Mouse (Mus musculus) adrenal gland, postnatal 4 days (tissue): Measurements from ENCODE around the gene Efhd2. TPM values are rescaled to one million over a fixed set of nuclear protein-coding genes. Genes with fewer than 3 reads are reported as not detected.

ENCODE experiments used
- DNase-seq, 2 experiments: peaks; one replicate each; pipeline ENCODE4 v3.0.0; 2021 to 2022; ENCODE audit warnings: low spot score in 2 of 2, mixed read lengths in 2 of 2
- total RNA-seq, 2 experiments: library from RNA; stranded (reverse); gene quantifications; 2 replicates each; pipeline ENCODE4 v1.2.3; 2021

Gene Efhd2
- total RNA-seq, 2 experiments from 2014 or later: 36.3 to 37.1 TPM

DNA sequence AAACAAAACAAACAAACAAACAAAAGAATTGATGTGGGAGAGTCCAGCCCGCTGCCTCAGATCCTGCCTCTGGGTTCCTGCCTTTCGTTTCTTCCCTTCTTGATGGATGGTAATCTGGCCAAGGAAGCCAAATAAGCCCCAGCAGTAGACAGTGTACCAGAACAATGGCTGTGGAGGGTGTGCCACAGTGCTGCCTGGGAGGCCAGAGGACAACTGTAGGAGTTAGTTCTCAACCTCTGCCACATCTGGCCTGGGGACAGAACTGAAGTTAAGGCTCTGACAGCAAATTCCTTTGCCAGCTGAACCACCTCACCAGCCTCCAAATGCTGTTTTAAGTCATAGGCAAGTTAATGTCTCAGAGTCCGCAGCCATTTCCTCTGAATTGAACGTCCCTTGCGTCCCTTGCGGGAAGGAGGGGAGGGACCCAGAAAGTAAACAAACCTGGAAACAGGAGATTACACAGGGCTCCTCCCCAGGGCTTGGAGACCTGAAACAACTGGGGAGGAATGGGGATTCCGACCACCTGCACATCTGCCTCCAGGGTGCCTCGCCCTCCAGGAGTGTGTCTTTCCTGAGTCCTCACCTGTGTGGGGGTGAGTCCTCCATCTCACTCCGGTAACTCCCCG, 6.7 kb upstream of the Efhd2 start:
- no peak for DNase-seq

- DNase-seq: no peak
Measured at GRCm38 (mm10) chr4:141879875-141880274, 5.2 kb upstream of the Efhd2 start.

DNA sequence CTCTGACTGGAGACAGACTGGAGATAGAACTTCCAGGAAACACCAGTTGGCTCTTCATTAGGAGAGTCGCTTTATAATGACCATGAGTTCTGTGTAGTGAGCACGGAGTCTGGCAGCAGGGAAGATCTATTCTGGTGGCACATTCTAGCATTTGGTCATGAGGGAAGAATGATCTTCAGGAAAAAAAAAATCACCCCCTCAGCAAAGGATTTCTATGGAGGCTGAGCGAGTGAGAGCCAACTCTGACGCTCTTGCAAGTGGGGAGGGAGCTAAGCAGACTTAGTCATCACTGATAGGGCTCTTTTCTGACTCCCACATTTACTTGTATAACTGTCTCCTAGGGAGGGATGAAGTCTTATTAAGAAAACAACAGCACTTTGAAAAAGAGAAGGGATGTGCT, 4.4 kb upstream of the Efhd2 start:
- no peak for DNase-seq

DNA sequence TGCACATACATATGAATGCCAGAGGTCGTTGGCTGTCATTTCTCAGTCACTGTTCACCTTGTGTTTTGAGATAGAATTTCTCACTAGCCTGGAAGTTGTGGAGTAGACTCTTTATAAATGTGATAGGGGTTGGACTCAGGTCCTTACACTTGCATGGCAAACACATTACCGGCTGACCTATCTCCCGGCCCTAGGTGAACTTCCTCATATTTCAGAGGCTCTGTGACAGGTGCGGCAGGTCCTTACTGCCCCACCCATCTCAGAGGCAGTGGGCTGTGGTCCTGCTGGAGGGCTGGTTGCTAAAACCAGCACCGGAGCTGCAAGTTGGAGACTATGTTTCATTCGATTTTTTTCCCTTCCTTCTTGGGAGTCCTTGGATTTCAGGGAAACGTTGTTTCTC, 3.9 kb upstream of the Efhd2 start:
- DNase-seq: no peak

DNA sequence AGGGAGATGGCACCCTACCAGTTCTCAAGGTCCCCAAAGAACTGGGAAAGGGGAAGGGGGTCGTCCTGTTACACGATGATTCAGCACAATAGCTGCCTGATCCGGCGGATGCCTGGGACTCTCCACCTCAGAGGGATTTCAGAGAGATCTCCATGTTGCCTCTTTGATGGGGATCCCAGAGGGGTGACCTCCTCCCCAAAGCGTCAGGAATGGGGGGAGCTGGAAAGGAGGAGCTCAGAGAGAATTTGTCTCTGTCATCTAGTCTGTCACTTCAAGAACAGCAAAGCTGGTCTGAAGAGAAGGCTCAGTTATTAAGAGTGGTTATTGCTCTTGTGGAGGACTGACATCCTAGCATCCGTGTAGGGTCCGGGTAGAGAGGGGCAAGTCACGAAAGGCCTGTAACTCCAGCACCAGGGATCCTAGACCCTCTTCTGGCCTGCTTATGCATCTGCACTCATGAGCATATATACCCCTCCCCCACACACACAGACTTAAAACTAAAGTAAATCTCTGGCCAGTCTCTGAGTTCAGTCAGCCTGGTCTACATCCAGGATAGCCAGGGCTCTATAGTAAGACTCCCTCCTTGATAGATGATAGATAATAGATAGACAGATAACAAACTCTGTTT, 875 bp upstream of the Efhd2 start:
- no peak for DNase-seq

GRCm38 (mm10) chr4:141874111-141874600, 564 bp downstream of the Efhd2 start:
- DNase-seq: no peak

DNA sequence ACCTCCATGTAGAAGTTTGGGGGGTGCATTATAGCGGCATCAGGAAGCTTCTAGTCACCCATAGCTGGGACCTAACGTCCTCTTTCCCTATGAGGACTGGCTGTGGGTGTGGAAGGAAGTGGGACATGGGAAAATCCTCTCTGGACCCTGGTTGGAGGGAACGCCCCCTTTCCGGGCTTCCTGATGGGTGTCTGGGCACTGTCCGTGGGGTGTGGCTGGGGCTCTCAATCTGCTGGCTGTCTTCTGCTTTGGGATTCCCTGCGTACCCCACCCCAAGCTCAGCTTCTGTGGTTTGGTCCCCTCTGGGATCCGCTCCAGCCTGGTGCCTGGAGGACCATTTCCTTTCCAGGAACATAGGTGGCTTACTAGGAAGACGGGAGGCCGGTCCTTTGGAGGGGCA, 1.7 kb downstream of the Efhd2 start:
- DNase-seq: no peak

- DNase-seq: no peak
Measured at GRCm38 (mm10) chr4:141871909-141872308, 2.8 kb downstream of the Efhd2 start.

DNA sequence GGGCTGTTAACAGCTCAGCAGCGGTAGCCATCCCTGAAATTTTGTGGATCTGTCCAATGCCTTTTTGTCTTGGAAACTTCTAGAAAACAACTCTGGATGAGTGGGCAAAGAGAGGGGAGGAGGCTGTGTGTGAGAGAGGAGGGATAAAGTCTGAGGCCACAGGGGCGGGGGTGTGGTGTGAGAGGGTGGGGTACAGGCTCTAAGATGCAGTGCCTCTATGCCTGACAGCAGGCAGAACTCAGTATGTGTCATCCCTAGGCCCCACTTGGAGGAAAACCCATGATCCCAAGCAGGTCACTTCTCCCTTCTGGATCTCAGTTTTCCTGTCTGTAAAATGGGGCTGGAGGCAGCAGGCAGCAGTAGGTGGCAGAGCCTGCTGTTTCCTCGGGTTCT, 3.4 kb downstream of the Efhd2 start:
- DNase-seq: no peak

GRCm38 (mm10) chr4:141870666-141871332, 3.9 kb downstream of the Efhd2 start:
- DNase-seq: no peak

- DNase-seq: no peak
Measured at GRCm38 (mm10) chr4:141869436-141870215, 5.1 kb downstream of the Efhd2 start.

DNA sequence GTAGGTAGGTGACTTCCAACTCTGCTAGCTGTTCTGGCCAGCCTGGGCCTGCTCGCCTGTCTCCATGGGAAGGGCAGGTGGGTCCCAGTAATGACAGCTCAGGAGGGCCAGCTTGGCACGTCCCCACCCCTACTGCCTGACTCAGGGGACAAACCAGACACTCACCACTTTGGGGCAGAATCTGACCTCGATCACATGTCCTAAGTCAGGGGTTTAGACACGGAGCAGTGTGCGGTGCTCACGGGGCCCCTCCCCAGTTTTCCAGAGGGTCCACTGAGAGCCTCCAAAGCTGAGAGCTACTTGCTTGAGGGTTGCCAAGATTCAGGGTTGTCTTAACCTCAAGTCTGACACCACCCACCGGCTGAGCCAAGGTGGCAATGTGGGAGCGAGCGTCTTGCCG, 6.7 kb downstream of the Efhd2 start:
- no peak for DNase-seq

DNA sequence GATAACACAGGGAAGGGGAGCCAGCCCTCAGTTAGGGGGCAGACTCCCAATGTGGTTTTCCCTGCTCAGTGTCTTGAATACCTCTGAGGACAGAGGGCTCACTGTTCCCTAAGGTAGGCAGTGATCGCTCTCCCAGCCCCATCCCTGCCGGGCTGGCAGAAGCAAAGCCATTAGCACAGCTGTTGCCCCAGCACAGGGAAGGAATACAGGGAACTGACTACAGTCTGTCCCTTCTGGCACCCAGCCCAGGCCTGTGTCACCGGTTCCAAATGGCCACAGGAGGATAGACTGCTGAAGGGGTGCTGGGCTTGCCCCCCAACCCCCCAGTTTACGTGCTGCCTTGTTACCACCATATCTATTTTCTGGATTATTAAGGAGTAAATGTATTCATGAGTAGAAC, 7.2 kb downstream of the Efhd2 start:
- no peak for DNase-seq

DNA sequence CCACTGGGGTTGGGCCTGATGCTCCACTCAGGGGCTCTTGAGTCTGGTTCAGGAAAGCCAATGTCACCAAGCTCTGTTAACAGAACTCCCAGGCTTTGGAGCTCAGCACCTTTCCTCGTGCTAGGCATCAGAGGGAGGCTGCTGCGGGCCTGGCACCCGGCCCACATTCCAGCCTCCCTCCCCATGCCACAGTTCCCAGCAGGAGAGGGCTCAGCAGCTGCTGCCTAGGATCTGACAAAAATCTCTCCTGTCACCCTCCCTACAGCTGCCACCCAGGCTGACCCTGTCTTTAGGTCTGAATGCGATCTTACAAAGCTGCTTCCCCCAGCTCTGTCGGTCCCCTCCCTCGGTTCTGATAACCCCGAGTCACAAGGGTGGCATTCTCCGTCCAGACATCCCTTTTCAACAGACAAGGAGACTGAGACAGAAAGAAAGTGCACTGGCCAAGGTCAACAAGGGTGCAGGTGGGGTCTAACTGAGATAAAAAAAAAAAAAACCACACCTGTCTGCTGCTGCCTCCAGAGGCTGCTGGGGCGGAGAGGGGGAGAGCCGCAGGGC, 7.7 kb downstream of the Efhd2 start:
- no peak for DNase-seq

DNA sequence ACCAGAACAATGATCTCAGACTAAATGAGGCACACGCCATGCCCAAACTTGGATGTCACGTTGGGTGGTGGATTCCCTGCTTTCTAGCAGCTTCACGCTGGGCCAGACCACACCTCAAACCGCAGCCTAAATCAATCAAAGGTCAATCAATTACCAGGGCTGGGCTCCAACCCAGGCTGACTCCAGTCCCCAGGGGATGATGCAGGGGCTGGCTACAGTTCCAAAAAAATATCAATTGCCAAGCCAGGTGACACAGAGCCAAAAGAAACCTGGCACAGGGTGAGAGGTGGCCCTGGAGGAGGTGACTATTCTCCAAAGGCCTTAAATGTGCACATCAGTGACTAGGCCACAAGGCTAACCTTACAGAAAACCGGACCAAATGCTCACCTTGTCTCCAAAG, 9.1 kb downstream of the Efhd2 start:
- DNase-seq: no peak

- DNase-seq: no peak
Measured at GRCm38 (mm10) chr4:141865006-141865405, 9.7 kb downstream of the Efhd2 start.

GRCm38 (mm10) chr4:141864506-141864905, 10.2 kb downstream of the Efhd2 start:
- DNase-seq: no peak

GRCm38 (mm10) chr4:141863726-141864280, 10.9 kb downstream of the Efhd2 start:
- no peak for DNase-seq

DNA sequence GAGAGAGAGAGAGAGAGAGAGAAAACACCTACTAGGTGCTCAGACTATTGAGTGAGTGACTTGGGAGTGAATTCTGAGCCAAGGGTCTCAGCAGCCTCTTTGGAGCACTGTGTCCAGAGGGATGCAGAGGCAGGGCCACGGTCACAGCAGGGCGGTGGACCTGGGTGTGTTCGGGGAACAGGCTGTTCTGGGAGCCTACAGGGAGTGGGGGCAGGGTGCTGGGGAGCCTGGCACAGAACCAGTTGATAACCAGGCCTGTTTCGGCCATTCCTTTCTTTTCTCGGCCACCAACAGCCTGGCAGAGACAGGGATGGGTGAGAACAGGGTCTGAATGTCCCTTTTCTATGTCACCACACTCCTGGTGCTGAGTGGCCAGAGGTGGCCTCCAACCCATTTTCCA, 11.9 kb downstream of the Efhd2 start:
- no peak for DNase-seq

- no peak for DNase-seq
Measured at GRCm38 (mm10) chr4:141861591-141862295, 13.0 kb downstream of the Efhd2 start.
